Mouse (Mus musculus): ENCODE results near the gene Dlk1. TPM values are rescaled to one million over a fixed set of nuclear protein-coding genes. Genes with fewer than 3 reads are reported as not detected.

Dlk1 gene
- 32.6 and 43.5 TPM in 2 replicates for polyA plus RNA-seq (2015; fragmentation: Nextera tagmentation; extraction: Ambion mirVana)

DNA sequence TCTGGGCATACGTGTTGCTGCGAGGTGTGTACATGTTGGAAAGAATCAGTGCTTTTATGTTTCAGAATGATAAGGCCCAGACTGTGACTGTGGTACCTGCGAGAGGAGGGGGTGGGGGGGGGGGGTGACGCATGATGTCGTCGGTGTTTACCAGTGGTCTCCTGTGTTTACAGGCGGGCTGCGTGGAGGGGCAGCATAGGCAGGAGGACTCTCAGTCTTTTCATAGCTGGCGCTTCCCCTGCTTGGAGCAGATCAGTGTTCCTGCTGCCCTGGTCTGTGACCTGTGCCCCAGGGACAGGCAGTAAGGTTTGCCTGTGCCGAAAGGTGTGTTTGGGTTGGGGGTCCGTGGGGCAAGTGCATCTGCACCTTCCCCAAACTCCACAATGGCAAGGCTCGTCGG is at the start of gene Dlk1:
Dlk1 (plus strand) TSS at position 232 of the 400 bp plus-strand sequence.
- DNase-seq (ENCODE audit: low spot score) = no peak

- DNase-seq (ENCODE audit: low spot score) = no peak
These were observed 49.7 kb upstream of the Dlk1 start for GRCm38 (mm10) chr12:109402943-109403342.

DNA sequence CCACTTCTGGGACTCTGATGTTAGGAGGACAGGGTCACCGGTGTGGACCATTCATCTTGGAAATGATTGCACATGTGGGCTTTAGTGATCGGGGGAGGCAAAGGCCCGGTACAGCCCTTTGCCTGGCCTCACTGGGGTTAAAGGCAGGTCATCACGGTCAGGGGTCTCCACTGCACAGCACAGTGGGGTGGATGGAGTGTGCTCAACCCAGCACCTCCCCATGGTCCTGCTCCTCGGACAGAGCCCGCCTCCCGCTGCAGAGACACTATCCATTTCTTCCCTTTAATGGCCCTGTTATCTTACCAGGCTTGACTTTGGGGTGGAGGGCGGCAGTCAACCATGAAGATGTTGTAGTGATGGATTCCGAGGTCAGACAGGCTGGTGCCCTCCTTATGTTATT is 48.9 kb upstream of the Dlk1 start:
- no peak for DNase-seq (ENCODE audit: low spot score)

- DNase-seq (ENCODE audit: low spot score) = no peak
These were observed 46.6 kb upstream of the Dlk1 start for GRCm38 (mm10) chr12:109406018-109406417.

DNA sequence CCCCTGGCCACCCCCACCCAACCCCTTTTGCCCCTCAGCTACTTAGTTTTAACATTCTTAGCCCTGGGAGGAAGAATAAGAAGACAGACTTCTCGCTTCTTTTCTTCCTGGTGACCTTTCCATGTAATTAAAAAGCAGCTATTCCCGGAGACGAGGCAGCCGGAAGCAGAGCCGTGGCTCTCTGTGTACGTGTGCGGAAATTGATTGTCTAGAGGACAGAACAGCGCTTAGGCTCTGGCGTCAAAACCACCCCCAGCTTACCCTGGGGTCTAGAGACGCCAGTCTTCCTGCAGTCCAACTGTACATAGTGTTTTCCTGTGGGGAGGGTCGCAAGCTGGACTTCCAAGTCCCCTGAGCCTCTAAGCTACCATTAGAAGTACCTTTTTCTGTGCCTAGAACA is 41.9 kb upstream of the Dlk1 start:
- DNase-seq (ENCODE audit: low spot score) = no peak

GRCm38 (mm10) chr12:109411172-109412070 is 41.2 kb upstream of the Dlk1 start:
- no peak for DNase-seq (ENCODE audit: low spot score)

GRCm38 (mm10) chr12:109412071-109412440 is 40.6 kb upstream of the Dlk1 start:
- no peak for DNase-seq (ENCODE audit: low spot score)

- DNase-seq (ENCODE audit: low spot score) = no peak
These were observed 39.9 kb upstream of the Dlk1 start for GRCm38 (mm10) chr12:109412675-109413074.

DNA sequence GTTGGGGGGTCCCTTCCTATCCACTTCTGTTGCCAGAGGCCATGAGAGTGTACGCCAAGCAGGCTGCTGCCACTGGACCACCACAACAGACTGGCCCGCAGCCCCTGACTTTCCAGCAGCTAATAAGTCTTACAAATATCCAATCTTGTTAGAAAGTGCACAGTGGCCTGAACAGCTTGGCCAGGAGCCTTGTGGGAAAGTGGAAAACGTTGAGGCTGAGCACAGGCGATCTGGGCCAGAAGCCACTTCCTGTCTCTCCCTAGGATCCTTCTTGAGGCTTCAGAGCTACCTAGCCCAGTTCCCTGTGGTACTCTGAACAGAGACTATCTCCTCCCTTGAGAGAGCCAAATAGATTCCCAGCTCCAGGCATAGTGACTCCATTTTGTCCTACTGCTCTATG is 39.3 kb upstream of the Dlk1 start:
- no peak for DNase-seq (ENCODE audit: low spot score)

DNA sequence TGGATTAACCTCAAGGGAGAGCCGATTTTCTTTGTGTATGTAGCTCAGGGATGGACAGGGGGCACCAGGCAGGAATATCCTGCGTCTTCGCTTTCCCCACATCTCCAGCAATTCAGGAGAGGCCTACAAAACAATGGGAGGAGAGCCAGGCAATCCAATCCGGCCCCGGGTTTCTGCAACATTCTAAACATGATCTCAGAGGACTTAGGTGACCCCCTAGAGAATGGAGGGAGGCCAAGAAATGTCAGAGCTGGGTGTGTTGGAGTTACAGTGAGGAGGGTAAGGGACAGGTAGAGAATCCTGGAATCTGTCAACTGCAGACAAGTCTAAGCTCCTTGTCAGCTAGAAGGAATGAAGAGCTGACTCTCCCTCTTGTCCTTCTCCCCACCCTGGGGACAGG is 35.9 kb upstream of the Dlk1 start:
- DNase-seq (ENCODE audit: low spot score) = no peak

- no peak for DNase-seq (ENCODE audit: low spot score)
These were observed 35.0 kb upstream of the Dlk1 start for GRCm38 (mm10) chr12:109417476-109418201.

DNA sequence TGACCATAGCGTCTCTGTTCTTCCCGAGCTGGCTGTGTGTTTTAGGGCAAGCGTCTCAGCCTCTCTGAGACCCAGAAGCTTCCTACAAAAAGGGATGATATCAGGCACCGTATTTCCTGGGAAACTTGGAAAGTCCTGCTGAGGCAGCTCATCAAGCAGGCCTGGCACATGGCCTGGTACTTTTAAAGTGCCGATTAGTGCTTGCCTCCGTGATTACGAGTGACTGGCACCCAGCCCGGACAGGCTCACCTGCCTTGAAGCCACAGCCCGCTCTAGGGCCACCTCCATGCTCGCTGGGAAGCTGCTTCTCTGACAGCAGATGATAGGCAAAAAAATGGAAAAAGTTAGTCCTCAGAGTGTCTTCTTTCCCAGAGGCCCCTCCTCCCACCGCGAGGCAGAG is 32.6 kb upstream of the Dlk1 start:
- no peak for DNase-seq (ENCODE audit: low spot score)

- DNase-seq (ENCODE audit: low spot score) = no peak
These were observed 29.5 kb upstream of the Dlk1 start for GRCm38 (mm10) chr12:109423163-109423562.

GRCm38 (mm10) chr12:109423716-109424429 is 28.8 kb upstream of the Dlk1 start:
- DNase-seq (ENCODE audit: low spot score) = no peak

- DNase-seq (ENCODE audit: low spot score) = no peak
These were observed 27.8 kb upstream of the Dlk1 start for GRCm38 (mm10) chr12:109424753-109425332.

GRCm38 (mm10) chr12:109425982-109426381 is 26.6 kb upstream of the Dlk1 start:
- DNase-seq (ENCODE audit: low spot score) = no peak

- DNase-seq (ENCODE audit: low spot score) = no peak
These were observed 20.0 kb upstream of the Dlk1 start for GRCm38 (mm10) chr12:109432475-109433130.

GRCm38 (mm10) chr12:109436367-109436807 is 16.2 kb upstream of the Dlk1 start:
- peak; percentile 36 for DNase-seq (ENCODE audit: low spot score)

GRCm38 (mm10) chr12:109436852-109437251 is 15.8 kb upstream of the Dlk1 start:
- peak; percentile 24 for DNase-seq (ENCODE audit: low spot score)

DNA sequence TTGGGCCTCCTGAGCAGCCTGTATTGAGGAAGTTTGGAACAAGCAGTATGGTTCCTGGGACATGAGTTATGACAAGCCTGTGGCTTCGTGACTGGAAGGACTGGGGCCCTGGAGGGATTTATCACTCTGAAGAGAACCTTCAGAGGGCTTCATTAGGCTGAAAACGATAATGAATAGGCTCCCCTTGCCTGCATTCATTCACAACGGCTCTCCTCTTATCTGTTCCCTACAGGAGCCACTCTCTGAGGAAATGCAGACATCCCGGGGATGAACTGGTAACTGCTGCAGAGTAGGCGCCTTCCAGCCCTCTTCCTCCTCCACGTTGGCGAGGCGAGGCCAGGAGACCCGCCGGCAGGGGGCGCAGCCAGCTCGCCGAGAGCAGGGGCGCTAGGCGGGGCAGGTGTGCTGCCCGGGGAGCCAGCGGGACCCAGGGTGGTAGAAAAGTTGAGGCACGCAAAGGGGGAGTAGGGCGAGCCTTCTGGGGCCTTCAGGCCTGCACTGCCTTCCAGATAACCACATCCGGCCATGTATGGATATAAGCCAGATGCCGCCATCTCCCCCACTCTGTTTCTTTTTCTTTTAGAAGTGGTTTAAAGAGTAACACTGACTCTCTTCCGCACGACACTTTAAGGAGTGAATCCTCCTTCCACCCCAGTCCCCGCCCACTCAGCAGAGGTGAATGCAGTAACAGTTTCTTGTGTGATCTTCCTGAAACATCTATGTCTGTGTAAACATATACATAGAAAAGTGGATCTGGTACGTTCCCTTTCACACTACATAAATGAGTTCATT is 14.9 kb upstream of the Dlk1 start:
- peak; percentile 91 for DNase-seq (ENCODE audit: low spot score)
